8 mouse cellular contexts compared by ENCODE assay signal in genomic region chr4:133196852-133197251, GRCm38 (mm10). TPM values are rescaled to one million over a fixed set of nuclear protein-coding genes. Genes with fewer than 3 reads are reported as not detected.
DNase-seq lines count a peak whose midpoint lies in the region; ATAC-seq and TF ChIP-seq lines count a peak whose summit lies in the region.

No protein-coding gene starts in this region.

- no peak for TF ChIP-seq POLR2A in kidney, adult 2 months (IDR thresholded peaks at IDR 0.05; ENCODE audit: low read depth, low read length)

- peaks cover 54% of the 10 kb centered on the region for H3K36me3 ChIP-seq in heart, embryonic 10.5 days
- H3K36me3 ChIP-seq in embryonic facial prominence, embryonic 11.5 days (replicated peaks; ENCODE audit: control insufficient read depth, insufficient read depth, low read depth, low read length): peaks cover 13% of the 10 kb centered on the region
- H3K36me3 ChIP-seq in kidney, adult 2 months (ENCODE audit: control insufficient read depth, insufficient read depth, low read length): peaks cover 2% of the 10 kb centered on the region; the same call in 1 of the 2 replicates
- peaks cover 34% of the 10 kb centered on the region for H3K36me3 ChIP-seq in neural tube, embryonic 15.5 days

- no peak for TF ChIP-seq CTCF in kidney, adult 2 months (conservative IDR thresholded peaks at IDR 0.05; ENCODE audit: insufficient read depth, insufficient read length, low read depth, low read length)

- no peak overlapping the region for H3K4me3 ChIP-seq in heart, embryonic 10.5 days
- H3K4me3 ChIP-seq in embryonic facial prominence, embryonic 11.5 days (ENCODE audit: low read depth, low read length): no peak overlapping the region
- H3K4me3 ChIP-seq in kidney, adult 2 months (ENCODE audit: insufficient read depth, low read depth, low read length): no peak overlapping the region
- H3K4me3 ChIP-seq in neural tube, embryonic 15.5 days (replicated peaks): no peak overlapping the region

- H3K4me2 ChIP-seq in embryonic facial prominence, embryonic 11.5 days (ENCODE audit: low read depth, low read length): no peak overlapping the region; the same call in 1 of the 2 replicates
- H3K4me2 ChIP-seq in neural tube, embryonic 15.5 days: no peak overlapping the region

- WGBS in heart, embryonic 10.5 days: 59% methylated on average over 7 of the region's 7 CpGs
- WGBS in embryonic facial prominence, embryonic 11.5 days: 37% methylated on average over 7 of the region's 7 CpGs
- WGBS in kidney, adult 2 months: 24% methylated on average over 7 of the region's 7 CpGs
- 8% methylated on average over 7 of the region's 7 CpGs for WGBS in neural tube, embryonic 15.5 days

- peak overlapping the region; percentile 87 for H3K27ac ChIP-seq in heart, embryonic 10.5 days
- peak overlapping the region; percentile 56; the same call in 1 of the 2 replicates for H3K27ac ChIP-seq in embryonic facial prominence, embryonic 11.5 days (replicated peaks; ENCODE audit: low read depth, low read length)
- peak overlapping the region; percentile 73 for H3K27ac ChIP-seq in kidney, adult 2 months (ENCODE audit: insufficient read depth, low read depth, low read length)
- peak overlapping the region; percentile 86 for H3K27ac ChIP-seq in neural tube, embryonic 15.5 days (replicated peaks)

- ATAC-seq in embryonic facial prominence, embryonic 11.5 days (replicated peaks; ENCODE audit: insufficient number of reproducible peaks, low FRiP score, low TSS enrichment, low read depth): no peak
- no peak for ATAC-seq in neural tube, embryonic 15.5 days (ENCODE audit: low FRiP score)

- no peak for DNase-seq in heart, embryonic 10.5 days (ENCODE audit: low spot score)
- DNase-seq in heart, postnatal 14 days: no peak
- DNase-seq in embryonic facial prominence, embryonic 11.5 days (ENCODE audit: low spot score): no peak
- DNase-seq in kidney, adult 2 months: peak; percentile 56
- DNase-seq in gastrocnemius, postnatal 14 days: no peak
- no peak for DNase-seq in embryo, embryonic 11 days
- DNase-seq in gastrocnemius, postnatal 4 days (ENCODE audit: low spot score in 2 of 2): no peak

- peak overlapping the region; percentile 41; the same call in 1 of the 2 replicates for H3K9ac ChIP-seq in embryonic facial prominence, embryonic 11.5 days (replicated peaks; ENCODE audit: low read length)
- 0 out of 2 replicates have a peak overlapping the region, but pooled peaks have one; percentile 30 for H3K9ac ChIP-seq in neural tube, embryonic 15.5 days (replicated peaks)

- H3K27me3 ChIP-seq in heart, embryonic 10.5 days (ENCODE audit: insufficient read depth, poor library complexity, severe bottlenecking): no peaks in the 10 kb centered on the region
- no peaks in the 10 kb centered on the region for H3K27me3 ChIP-seq in embryonic facial prominence, embryonic 11.5 days (ENCODE audit: control insufficient read depth, insufficient read depth, low read length)
- no peaks in the 10 kb centered on the region for H3K27me3 ChIP-seq in kidney, adult 2 months (replicated peaks; ENCODE audit: control insufficient read depth, insufficient read depth, low read length)
- no peaks in the 10 kb centered on the region for H3K27me3 ChIP-seq in neural tube, embryonic 15.5 days (replicated peaks)

- H3K9me3 ChIP-seq in heart, embryonic 10.5 days: no peaks in the 10 kb centered on the region
- no peaks in the 10 kb centered on the region for H3K9me3 ChIP-seq in embryonic facial prominence, embryonic 11.5 days (replicated peaks; ENCODE audit: control insufficient read depth, low read length)
- no peaks in the 10 kb centered on the region for H3K9me3 ChIP-seq in neural tube, embryonic 15.5 days (replicated peaks)

- peaks cover 70% of the 10 kb centered on the region for H3K4me1 ChIP-seq in heart, embryonic 10.5 days
- peaks cover 26% of the 10 kb centered on the region for H3K4me1 ChIP-seq in embryonic facial prominence, embryonic 11.5 days (ENCODE audit: control insufficient read depth, insufficient read depth, low read length)
- H3K4me1 ChIP-seq in kidney, adult 2 months (ENCODE audit: control insufficient read depth, insufficient read depth, low read length): peaks cover 36% of the 10 kb centered on the region
- H3K4me1 ChIP-seq in neural tube, embryonic 15.5 days: peaks cover 57% of the 10 kb centered on the region

- intact Hi-C loops in heart, postnatal 14 days (cut with DNase I): loop anchor here (5.0 kb wide), 1 partner anchor 185 kb away; the partner anchor contains the start of gene Ahdc1
- intact Hi-C loops in gastrocnemius, postnatal 14 days (cut with DNase I; ENCODE audit: low total_unique reads): no loop called here

RNA-seq across cellular contexts. Expression of gene Cd164l2, which starts 15.1 kb away (rescaled TPM):
- polyA plus RNA-seq in heart, embryonic 10.5 days (2016; fragmentation: Nextera tagmentation; extraction: Ambion mirVana): 0.39 and 1.3 TPM in 2 replicates
- total RNA-seq in heart, postnatal 14 days (2021): not detected
- polyA plus RNA-seq in embryonic facial prominence, embryonic 11.5 days (2014; fragmentation: Nextera tagmentation; extraction: Ambion mirVana): 1.1 and 2.0 TPM in 2 replicates
- 15.3 and 17.7 TPM in 2 replicates for polyA plus RNA-seq in kidney, adult 2 months (2012; rRNA removed)
- 2.6 and 3.9 TPM in 2 replicates for polyA plus RNA-seq in neural tube, embryonic 15.5 days (2015; fragmentation: Nextera tagmentation; extraction: Ambion mirVana)
- not detected for total RNA-seq in gastrocnemius, postnatal 14 days (2021)
- total RNA-seq in gastrocnemius, postnatal 4 days (2021): under 1 TPM in 1 of 2 experiments, not detected in 1; 0.74 TPM

RNA-seq across cellular contexts. Expression of gene Gpr3, which starts 15.5 kb away (rescaled TPM):
- 0.09 and 0.18 TPM in 2 replicates for polyA plus RNA-seq in heart, embryonic 10.5 days (2016; fragmentation: Nextera tagmentation; extraction: Ambion mirVana)
- total RNA-seq in heart, postnatal 14 days (2021): under 1 TPM in 1 of 2 experiments, not detected in 1; 0.22 TPM
- 0.18 and 0.48 TPM in 2 replicates for polyA plus RNA-seq in embryonic facial prominence, embryonic 11.5 days (2014; fragmentation: Nextera tagmentation; extraction: Ambion mirVana)
- polyA plus RNA-seq in kidney, adult 2 months (2012; rRNA removed): 0.39 and 0.53 TPM in 2 replicates
- 1.3 and 2.5 TPM in 2 replicates for polyA plus RNA-seq in neural tube, embryonic 15.5 days (2015; fragmentation: Nextera tagmentation; extraction: Ambion mirVana)
- total RNA-seq in gastrocnemius, postnatal 14 days (2021): not detected
- not detected for total RNA-seq in gastrocnemius, postnatal 4 days (2021)

RNA-seq across cellular contexts. Expression of gene Map3k6, which starts 43.8 kb away (rescaled TPM):
- polyA plus RNA-seq in heart, embryonic 10.5 days (2016; fragmentation: Nextera tagmentation; extraction: Ambion mirVana): 2.5 and 3.4 TPM in 2 replicates
- total RNA-seq in heart, postnatal 14 days (2021): 10 to 100 TPM; 22.4 to 22.5 TPM
- polyA plus RNA-seq in embryonic facial prominence, embryonic 11.5 days (2014; fragmentation: Nextera tagmentation; extraction: Ambion mirVana): 1.8 and 1.9 TPM in 2 replicates
- polyA plus RNA-seq in kidney, adult 2 months (2012; rRNA removed): 3.8 and 4.3 TPM in 2 replicates
- 3.0 and 4.0 TPM in 2 replicates for polyA plus RNA-seq in neural tube, embryonic 15.5 days (2015; fragmentation: Nextera tagmentation; extraction: Ambion mirVana)
- total RNA-seq in gastrocnemius, postnatal 14 days (2021): 10 to 100 TPM in 1 of 2 experiments, 1 to 10 TPM in 1; 4.0 to 15.3 TPM
- 1 to 10 TPM; 2.3 to 2.6 TPM for total RNA-seq in gastrocnemius, postnatal 4 days (2021)
